In the genomic region with DNA sequence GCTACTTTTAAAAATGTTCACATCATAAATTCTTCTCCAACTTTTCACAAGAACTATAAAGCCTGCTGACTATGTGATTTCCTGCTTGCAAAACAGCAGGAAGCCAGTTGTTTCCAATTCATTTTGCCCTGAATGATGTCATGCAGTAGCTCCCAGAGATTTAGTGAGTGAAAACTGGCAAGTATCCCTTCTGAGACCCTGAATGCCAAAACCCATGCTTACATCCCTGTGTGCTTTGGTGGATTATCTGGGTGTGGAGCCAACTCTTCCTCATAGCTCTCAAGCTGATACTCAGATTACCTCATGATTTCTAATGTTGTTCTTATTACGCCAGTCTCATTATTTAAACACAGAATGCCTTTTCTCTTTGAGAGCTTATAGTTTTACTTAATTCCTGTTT, we compare ENCODE assay signal across 28 mouse cellular contexts. TPM values are rescaled to one million over a fixed set of nuclear protein-coding genes. Genes with fewer than 3 reads are reported as not detected.
DNase-seq lines count a peak whose midpoint lies in the region; ATAC-seq and TF ChIP-seq lines count a peak whose summit lies in the region.
"Had no signal": no experiment of that assay in that cellular context is flagged by ENCODE, and none has a peak within 500 bp of the region (broad histone marks: within the 10 kb centered on the region; RNA-seq: fewer than 3 reads in every experiment).

No protein-coding gene starts in this region.

- ATAC-seq in limb, embryonic 13.5 days (ENCODE audit: low FRiP score, low read depth) = peak; percentile 66; the same call in 1 of the 2 replicates
- no peak for ATAC-seq in midbrain, postnatal 0 days (ENCODE audit: low FRiP score)
- no peak for ATAC-seq in midbrain, embryonic 11.5 days (ENCODE audit: low FRiP score)
- ATAC-seq: hindbrain, embryonic 16.5 days; intestine, embryonic 15.5 days; liver, embryonic 12.5 days; liver, postnatal 0 days; midbrain, embryonic 15.5 days had no signal

- H3K36me3 ChIP-seq in limb, embryonic 13.5 days = no peaks in the 10 kb centered on the region
- H3K36me3 ChIP-seq in limb, embryonic 10.5 days = no peaks in the 10 kb centered on the region
- H3K36me3 ChIP-seq in midbrain, postnatal 0 days (ENCODE audit: insufficient read depth, low read length) = no peaks in the 10 kb centered on the region
- H3K36me3 ChIP-seq in midbrain, embryonic 11.5 days (ENCODE audit: control insufficient read depth, insufficient read depth, low read length) = no peaks in the 10 kb centered on the region
- H3K36me3 ChIP-seq: embryonic facial prominence, embryonic 15.5 days; forebrain, embryonic 12.5 days; hindbrain, embryonic 10.5 days; intestine, embryonic 15.5 days; limb, embryonic 12.5 days; liver, embryonic 12.5 days; midbrain, embryonic 15.5 days had no signal

- no peak overlapping the region for H3K9ac ChIP-seq in limb, embryonic 13.5 days
- H3K9ac ChIP-seq in midbrain, postnatal 0 days (replicated peaks; ENCODE audit: low read length, poor library complexity, severe bottlenecking) = no peak overlapping the region
- no peak overlapping the region for H3K9ac ChIP-seq in midbrain, embryonic 11.5 days (ENCODE audit: low read length)
- H3K9ac ChIP-seq: embryonic facial prominence, embryonic 15.5 days; forebrain, embryonic 12.5 days; intestine, embryonic 15.5 days; limb, embryonic 12.5 days; liver, embryonic 12.5 days; liver, postnatal 0 days; midbrain, embryonic 15.5 days had no signal

- WGBS in limb, embryonic 13.5 days = 49% methylated on average over 1 of the region's 1 CpGs
- 91% methylated on average over 1 of the region's 1 CpGs for WGBS in limb, embryonic 10.5 days
- WGBS in midbrain, postnatal 0 days = 74% methylated on average over 1 of the region's 1 CpGs
- WGBS in midbrain, embryonic 11.5 days = 91% methylated on average over 1 of the region's 1 CpGs

- intact Hi-C loops in heart, postnatal 10 days (cut with DNase I) = no loop called here

- H3K4me3 ChIP-seq in limb, embryonic 13.5 days = no peak overlapping the region
- no peak overlapping the region for H3K4me3 ChIP-seq in limb, embryonic 10.5 days
- H3K4me3 ChIP-seq in midbrain, postnatal 0 days (ENCODE audit: low read depth, low read length) = no peak overlapping the region
- H3K4me3 ChIP-seq in midbrain, embryonic 11.5 days (ENCODE audit: low read depth, low read length) = no peak overlapping the region
- H3K4me3 ChIP-seq: embryonic facial prominence, embryonic 15.5 days; forebrain, embryonic 12.5 days; hindbrain, embryonic 10.5 days; intestine, embryonic 15.5 days; limb, embryonic 12.5 days; liver, embryonic 12.5 days; midbrain, embryonic 15.5 days had no signal

- TF ChIP-seq CTCF in midbrain, postnatal 0 days (IDR thresholded peaks at IDR 0.05) = no peak

- no peak overlapping the region for H3K4me2 ChIP-seq in limb, embryonic 13.5 days (replicated peaks)
- no peak overlapping the region for H3K4me2 ChIP-seq in midbrain, postnatal 0 days (ENCODE audit: low read depth, low read length, poor library complexity, severe bottlenecking)
- H3K4me2 ChIP-seq in midbrain, embryonic 11.5 days = no peak overlapping the region
- H3K4me2 ChIP-seq: embryonic facial prominence, embryonic 15.5 days; forebrain, embryonic 12.5 days; heart, embryonic 11.5 days; intestine, embryonic 15.5 days; limb, embryonic 12.5 days; liver, embryonic 12.5 days; midbrain, embryonic 15.5 days had no signal

- H3K27ac ChIP-seq in limb, embryonic 13.5 days = no peak overlapping the region
- no peak overlapping the region for H3K27ac ChIP-seq in limb, embryonic 10.5 days
- no peak overlapping the region for H3K27ac ChIP-seq in midbrain, postnatal 0 days (ENCODE audit: low read depth, low read length)
- H3K27ac ChIP-seq in midbrain, embryonic 11.5 days (ENCODE audit: low read depth, low read length) = no peak overlapping the region
- H3K27ac ChIP-seq: embryonic facial prominence, embryonic 15.5 days; forebrain, embryonic 12.5 days; hindbrain, embryonic 10.5 days; intestine, embryonic 15.5 days; limb, embryonic 12.5 days; liver, embryonic 12.5 days; midbrain, embryonic 15.5 days had no signal

- peak; percentile 1 to 3 for DNase-seq in heart, postnatal 10 days
- DNase-seq in heart, adult 9 months (ENCODE audit: low spot score in 2 of 2) = no peak
- DNase-seq in limb, embryonic 10.5 days (ENCODE audit: low spot score) = no peak
- DNase-seq in midbrain, postnatal 0 days (ENCODE audit: low spot score) = peak; percentile 17
- DNase-seq in midbrain, embryonic 11.5 days (ENCODE audit: low spot score, missing footprints) = no peak
- DNase-seq in spleen, postnatal 14 days (ENCODE audit: low spot score in 2 of 2) = no peak
- DNase-seq: adrenal gland, postnatal 25 days; B cell, adult 2 months; cerebellum, adult 2 months; cerebellum, postnatal 36 days; gastrocnemius, postnatal 25 days; heart, adult 11 months; kidney, adult 2 months; kidney, postnatal 25 days; liver, postnatal 0 days; right cerebral cortex, postnatal 25 days; thymus, adult 18-20 months; thymus, postnatal 25 days had no signal

- no peaks in the 10 kb centered on the region for H3K4me1 ChIP-seq in limb, embryonic 13.5 days
- no peaks in the 10 kb centered on the region for H3K4me1 ChIP-seq in limb, embryonic 10.5 days
- no peaks in the 10 kb centered on the region for H3K4me1 ChIP-seq in midbrain, postnatal 0 days (ENCODE audit: insufficient read depth, low read length)
- no peaks in the 10 kb centered on the region for H3K4me1 ChIP-seq in midbrain, embryonic 11.5 days (ENCODE audit: control insufficient read depth, insufficient read depth, low read length)
- H3K4me1 ChIP-seq: embryonic facial prominence, embryonic 15.5 days; forebrain, embryonic 12.5 days; hindbrain, embryonic 10.5 days; intestine, embryonic 15.5 days; limb, embryonic 12.5 days; liver, embryonic 12.5 days; midbrain, embryonic 15.5 days had no signal

- no peaks in the 10 kb centered on the region for H3K27me3 ChIP-seq in limb, embryonic 13.5 days
- H3K27me3 ChIP-seq in limb, embryonic 10.5 days (ENCODE audit: low read depth, poor library complexity, severe bottlenecking) = no peaks in the 10 kb centered on the region
- no peaks in the 10 kb centered on the region for H3K27me3 ChIP-seq in midbrain, postnatal 0 days (ENCODE audit: insufficient read depth, low read length)
- no peaks in the 10 kb centered on the region for H3K27me3 ChIP-seq in midbrain, embryonic 11.5 days (ENCODE audit: control insufficient read depth, insufficient read depth, low read length)
- H3K27me3 ChIP-seq: embryonic facial prominence, embryonic 15.5 days; forebrain, embryonic 12.5 days; intestine, embryonic 15.5 days; limb, embryonic 12.5 days; liver, embryonic 12.5 days; midbrain, embryonic 15.5 days had no signal

- H3K9me3 ChIP-seq in limb, embryonic 13.5 days = no peaks in the 10 kb centered on the region
- H3K9me3 ChIP-seq in limb, embryonic 10.5 days (replicated peaks) = no peaks in the 10 kb centered on the region
- H3K9me3 ChIP-seq in midbrain, postnatal 0 days (ENCODE audit: low read length) = no peaks in the 10 kb centered on the region
- no peaks in the 10 kb centered on the region for H3K9me3 ChIP-seq in midbrain, embryonic 11.5 days (ENCODE audit: control insufficient read depth, low read length)
- H3K9me3 ChIP-seq: embryonic facial prominence, embryonic 15.5 days; forebrain, embryonic 12.5 days; hindbrain, embryonic 10.5 days; intestine, embryonic 15.5 days; limb, embryonic 12.5 days; liver, embryonic 12.5 days; midbrain, embryonic 15.5 days had no signal

RNA-seq across cellular contexts. Expression of a gene that starts 37.7 kb away (rescaled TPM):
- total RNA-seq in heart, postnatal 10 days (2021) = 10 to 100 TPM; 41.5 to 45.9 TPM
- 22.7 and 25.6 TPM in 2 replicates for polyA plus RNA-seq in limb, embryonic 13.5 days (2015; fragmentation: Nextera tagmentation; extraction: Ambion mirVana)
- 11.4 and 13.5 TPM in 2 replicates for polyA plus RNA-seq in limb, embryonic 10.5 days (2016; fragmentation: Nextera tagmentation; extraction: Ambion mirVana)
- total RNA-seq in midbrain, postnatal 0 days (2014; rRNA removed) = 10.9 and 14.0 TPM in 2 replicates
- polyA plus RNA-seq in midbrain, postnatal 0 days (2015; fragmentation: Nextera tagmentation; extraction: Ambion mirVana) = 4.0 and 4.8 TPM in 2 replicates
- polyA plus RNA-seq in midbrain, embryonic 11.5 days (2014; fragmentation: Nextera tagmentation; extraction: Ambion mirVana) = 14.3 and 15.3 TPM in 2 replicates

Comparison
In these comparisons a context has a peak if more than half of its experiments do, and no peak if none do; other contexts are left out.
1. DNase-seq: peak in heart, postnatal 10 days (2 of 2) and midbrain, postnatal 0 days (single experiment); none in heart, adult 9 months (0 of 2), limb, embryonic 10.5 days (single experiment), midbrain, embryonic 11.5 days (single experiment) and spleen, postnatal 14 days (0 of 2).